Mouse (Mus musculus) layer of hippocampus, adult 9-11 months (tissue): ENCODE results near the gene Gal.

ENCODE experiments used
- DNase-seq: peaks from one replicate; pipeline ENCODE4 v3.0.0; 2022

Gene Gal

DNA sequence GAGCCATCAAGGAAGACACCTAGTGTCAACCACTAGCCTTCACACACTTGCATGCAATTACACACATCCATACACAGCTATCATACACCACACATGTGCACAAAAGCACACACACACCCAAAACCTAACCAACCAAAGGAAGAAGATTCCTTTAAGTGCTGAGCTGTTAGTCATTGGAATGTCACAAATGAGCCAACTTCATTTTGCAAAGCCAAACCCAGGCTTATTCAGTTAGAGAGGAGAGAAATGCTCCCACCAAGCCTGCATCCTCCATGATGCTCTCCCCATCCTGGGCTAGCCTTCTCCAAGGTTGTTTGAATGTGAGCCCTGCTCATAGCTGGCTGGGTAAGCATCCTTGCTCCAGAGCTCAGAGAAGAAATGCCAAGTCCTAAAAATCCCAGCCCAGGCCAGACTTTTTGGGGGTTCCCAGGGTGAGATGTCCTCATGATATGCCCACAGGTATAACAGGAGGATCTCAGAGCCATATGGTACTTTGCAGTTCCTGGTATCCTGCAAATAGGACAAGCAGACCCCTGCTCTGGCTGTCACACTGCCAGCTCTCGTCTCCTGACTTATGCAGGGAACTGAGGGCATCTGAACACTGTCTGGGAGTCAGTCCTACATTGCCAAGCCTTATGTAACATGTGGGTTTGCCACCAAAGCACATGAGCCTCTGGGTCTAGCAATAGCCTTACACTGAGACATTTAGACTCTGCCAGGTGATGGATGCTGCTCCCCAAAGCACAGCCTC lies 8.6 kb downstream of the Gal start:
- no peak for DNase-seq

DNA sequence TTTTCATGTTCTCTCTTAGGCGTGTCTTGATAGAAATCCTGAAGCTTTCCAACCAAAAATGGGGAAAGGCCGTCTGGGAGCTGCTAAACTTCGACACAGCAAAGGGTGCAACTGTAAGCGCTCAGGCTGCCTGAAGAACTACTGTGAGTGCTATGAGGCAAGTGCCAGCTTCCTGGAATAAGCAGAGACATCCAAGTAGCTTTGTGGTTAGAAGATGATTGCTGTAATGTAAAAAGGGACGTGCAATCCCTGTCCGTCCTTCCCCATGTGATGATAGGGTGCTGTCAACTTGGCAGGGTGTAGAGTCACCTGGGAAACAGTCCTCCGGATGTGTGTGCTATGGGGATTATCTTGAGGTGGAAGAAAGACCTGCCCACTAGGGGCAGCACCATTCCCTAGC lies 10.3 kb downstream of the Gal start:
- no peak for DNase-seq

DNA sequence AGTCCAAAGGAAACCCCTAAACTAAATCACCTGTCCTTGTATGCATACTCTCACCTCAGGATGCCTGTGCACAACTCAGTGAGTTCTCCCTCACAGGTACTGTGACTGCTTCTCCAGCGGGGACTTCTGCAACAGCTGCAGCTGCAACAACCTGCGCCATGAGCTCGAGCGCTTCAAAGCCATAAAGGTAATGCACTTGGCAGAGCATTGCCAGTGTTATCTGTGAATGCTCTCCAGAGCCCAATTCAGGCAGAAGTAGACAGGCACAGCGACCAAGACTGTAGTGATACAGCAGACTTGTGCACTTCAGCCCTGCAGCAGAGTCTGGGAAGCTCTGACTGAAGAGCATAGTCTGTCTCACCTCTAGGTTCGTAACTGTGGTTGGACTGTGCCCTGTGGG lies 12.0 kb downstream of the Gal start:
- DNase-seq: no peak

DNA sequence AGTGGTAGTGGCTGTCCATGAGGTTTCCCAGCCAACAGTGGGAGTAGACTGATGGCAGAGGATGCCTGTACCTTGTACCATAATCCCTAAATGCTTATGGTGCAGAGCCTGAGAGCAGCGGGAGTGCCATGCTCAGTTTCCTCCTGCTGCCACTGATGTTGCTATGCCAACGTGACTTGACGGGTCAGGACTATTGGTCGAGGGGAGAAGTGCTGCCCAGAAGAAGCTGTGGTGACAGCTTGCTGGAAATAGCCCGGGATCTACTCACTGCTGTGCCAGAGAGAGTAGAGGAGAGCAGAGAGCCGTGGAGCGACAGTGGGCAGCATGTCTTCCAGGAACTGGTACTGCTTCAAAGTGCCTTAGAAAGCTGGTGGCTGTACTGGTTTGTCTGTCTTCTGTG lies 12.4 kb downstream of the Gal start:
- no peak for DNase-seq

DNA sequence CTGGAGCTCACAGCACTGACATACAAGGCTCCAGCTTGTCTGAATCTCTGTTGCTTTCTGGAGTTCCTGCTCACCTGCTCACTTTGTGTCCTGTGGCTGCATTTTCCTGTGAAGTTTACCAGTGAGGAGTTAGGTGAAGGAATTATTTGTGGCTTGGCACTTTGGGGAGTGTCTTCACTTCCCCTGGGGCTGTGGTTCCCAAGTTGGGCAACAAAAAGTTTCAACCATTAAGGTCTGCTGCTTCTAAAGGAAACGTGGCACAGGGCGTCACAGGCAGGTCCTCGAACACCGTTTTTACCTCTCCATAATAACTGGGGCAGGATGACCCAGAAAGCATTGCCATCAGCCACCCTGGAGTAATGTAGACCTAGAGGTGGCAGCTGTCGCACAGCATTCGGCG lies 12.8 kb downstream of the Gal start:
- DNase-seq: no peak

DNA sequence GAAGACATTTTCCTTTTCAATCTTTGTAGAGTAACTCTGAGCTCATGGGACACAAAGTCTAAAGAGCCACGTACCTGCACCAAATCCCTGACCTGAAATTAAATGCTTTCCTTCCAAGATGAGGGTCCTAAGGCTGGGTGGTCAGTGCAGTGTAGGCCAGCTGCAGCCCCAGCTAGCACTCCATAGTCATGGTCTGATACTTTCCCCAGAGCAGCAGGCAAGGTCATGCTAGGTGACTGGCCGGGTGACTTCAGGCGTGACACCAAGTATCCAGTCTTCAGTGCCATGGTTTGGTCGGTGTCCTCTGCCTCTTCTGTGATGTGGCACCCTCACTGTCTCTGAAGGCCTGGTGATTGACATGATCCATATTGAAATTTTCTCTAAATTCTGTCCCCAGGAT lies 14.3 kb downstream of the Gal start:
- no peak for DNase-seq

DNA sequence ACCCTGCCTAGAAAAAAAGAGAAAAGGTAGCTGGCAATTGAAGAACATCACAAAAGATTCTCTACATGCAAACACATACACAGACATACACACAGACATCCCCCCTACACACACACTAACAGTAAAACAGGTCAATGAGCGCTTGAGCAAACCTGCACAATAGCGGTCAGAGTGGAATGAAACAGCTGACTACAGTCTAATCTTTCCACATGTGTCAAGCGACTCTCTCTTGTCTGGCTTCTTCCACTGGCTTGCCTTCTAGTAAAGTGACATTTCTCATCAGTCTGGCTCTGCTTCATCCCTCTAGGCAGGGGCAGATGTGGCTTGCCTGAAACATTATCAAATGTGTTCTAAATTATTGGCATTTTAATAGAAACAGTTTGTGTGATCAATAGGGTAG lies 20.1 kb downstream of the Gal start:
- no peak for DNase-seq

DNA sequence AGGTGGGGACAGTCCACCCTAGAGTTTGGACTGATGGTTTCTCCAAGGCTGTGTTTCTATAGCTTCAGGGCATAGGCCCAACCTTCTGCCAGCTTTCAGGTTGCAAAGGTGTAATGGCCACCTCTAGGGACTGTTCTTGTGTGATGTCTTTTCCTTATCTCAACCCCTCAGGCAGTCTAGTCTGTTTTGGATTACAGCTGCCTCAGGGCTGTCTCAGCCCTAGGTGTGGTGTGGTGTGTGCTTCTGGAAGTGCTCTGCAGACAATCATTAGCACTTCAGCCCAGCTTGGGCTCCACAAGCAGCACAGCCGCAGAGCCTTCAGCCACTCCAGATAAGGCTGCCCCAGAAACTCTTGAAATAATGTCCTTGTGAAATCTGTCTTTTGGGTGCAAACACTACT lies 22.0 kb downstream of the Gal start:
- no peak for DNase-seq

DNA sequence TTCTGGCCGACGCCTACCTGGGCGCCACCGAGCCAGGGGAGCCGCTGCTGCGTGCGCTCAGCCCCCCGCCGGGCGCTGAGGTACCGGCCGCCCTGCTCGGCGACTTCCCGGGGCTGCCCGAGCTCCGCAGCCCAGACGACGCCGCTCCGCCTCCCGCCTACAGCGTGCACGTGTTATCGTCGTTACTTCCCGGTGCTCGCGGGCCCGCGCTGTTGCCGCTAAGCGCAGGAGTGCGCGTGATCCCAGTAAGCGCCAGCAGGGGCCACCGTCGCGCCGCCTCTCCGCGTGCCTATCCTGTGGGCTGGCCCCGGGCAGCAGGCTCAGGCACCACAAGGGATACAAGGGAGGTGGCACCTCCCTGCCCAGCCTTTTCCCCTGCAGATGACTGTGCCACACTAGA lies 25.3 kb downstream of the Gal start:
- peak; percentile 84 for DNase-seq

DNA sequence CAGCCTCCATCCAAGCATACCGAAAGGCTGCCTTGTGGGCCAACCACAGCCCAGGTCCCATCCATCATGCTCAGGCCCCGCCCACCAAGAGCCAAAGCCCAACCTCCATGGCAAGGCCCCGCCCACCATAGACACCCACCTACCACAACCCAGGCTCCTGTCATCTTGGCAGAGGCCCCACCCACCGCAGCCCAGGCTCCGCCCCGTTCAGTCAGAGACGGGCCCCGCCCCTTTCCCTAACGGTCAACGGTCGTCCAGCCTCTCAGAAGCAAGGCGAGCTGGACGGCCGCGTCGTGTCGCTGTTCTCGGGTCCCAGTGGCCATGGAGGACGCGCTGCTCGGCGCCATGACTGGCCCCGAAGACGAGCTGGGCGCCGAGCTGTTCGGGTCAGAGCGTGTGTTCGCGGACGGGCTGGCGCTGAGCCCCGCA lies 25.7 kb downstream of the Gal start, which contains the start of gene Tesmin:
Tesmin (plus strand) TSS at position 229 of the 429 bp plus-strand sequence.
- peak; percentile 89 for DNase-seq

DNA sequence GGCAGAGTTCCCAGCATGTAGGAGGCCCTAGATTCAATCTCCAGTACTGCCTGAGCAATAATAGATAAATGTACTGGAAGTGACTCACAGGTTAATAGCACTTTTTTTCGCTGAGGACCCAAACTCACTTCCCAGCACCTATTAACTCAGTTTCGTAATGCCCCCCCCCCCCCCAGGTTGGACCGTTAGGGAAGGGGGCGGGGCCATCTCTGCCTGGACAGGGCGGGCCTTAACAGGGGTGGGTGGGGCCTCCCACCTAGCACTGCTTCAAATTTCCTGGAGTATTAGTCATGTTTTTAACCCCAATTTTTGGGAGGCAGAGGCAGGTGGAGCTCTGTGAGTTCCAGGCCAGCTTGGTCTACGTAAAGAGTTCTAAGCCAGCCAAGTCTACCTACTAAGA lies 26.3 kb downstream of the Gal start:
- no peak for DNase-seq

DNA sequence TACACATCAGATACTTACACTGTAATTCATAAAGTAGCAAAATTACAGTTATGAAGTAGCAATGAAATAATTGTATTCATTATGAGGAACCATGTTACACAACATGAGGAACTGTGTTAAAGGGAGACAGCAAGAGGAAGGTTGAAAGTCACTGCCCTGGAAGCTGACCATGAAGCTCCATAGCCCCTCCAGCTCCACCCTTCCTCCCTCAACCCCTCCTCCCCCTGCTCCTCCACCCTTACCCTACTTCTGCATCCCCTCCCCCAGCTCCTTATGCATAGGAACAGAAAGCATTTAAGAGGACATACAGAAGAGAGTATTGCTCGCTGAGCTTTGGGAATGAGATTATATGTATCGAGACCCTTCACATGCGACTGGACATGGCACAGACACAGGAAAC lies 35.7 kb downstream of the Gal start:
- DNase-seq: no peak

DNA sequence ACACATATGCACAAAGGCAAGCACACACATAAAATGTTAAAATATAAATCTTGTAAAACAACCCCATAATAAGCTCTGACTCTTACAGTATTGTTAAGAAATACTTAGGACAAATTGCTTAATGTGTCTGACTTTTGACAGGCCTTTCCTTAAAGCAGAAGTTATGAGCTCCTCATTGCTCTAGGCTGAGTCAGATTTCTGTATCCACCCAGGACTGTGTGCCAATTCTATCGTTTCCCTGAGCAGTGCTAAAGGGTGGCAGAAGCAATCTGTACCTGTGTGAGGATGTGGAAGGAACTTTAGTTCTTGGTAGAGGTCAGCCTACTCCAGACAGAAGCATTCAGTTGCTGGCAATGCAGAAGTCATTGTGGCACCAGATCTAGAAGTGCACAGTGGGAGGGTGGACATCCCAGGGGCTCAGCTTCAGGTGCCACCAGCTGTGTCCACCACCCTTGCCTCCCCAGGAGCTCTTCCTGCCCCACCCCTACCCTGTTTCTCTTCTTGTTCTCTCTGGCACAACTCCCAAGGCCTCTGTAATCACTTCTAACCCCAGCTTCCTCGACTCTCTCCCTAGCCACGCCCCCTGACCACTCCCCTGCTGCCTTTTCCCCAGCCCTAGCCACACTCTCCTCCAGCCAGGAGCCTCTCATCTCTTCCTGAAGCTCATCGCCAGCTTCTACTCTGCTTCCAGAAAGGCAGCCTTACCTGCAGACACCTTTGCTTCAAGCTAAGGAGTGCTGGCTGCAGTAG lies 37.2 kb downstream of the Gal start:
- DNase-seq: no peak

DNA sequence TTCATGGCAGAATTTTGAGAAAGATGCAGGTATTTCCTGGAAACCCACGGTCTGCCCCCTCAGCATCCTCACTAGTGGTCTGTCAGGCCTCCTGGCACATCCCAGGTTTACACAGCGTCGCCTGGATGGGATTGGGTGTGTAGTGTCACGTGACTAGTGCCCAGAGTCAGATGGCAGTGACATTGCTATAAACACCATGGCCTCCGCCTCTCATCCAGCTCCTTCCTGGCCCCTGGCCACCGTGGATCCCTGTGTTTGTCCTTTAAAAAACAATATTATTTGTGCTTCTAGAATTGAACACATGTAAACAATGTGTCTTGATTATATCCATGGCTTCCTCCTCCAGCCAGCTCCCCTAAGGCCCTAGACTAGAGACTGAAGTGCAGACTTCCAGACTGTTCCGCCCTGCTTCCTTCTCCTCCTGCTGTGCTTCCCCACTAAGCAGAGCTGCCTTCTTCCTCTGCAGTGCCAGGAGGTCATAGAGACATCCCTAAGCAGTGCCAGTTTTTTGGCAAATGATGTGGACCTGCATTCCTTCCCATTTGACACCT lies 38.3 kb downstream of the Gal start:
- DNase-seq: no peak

DNA sequence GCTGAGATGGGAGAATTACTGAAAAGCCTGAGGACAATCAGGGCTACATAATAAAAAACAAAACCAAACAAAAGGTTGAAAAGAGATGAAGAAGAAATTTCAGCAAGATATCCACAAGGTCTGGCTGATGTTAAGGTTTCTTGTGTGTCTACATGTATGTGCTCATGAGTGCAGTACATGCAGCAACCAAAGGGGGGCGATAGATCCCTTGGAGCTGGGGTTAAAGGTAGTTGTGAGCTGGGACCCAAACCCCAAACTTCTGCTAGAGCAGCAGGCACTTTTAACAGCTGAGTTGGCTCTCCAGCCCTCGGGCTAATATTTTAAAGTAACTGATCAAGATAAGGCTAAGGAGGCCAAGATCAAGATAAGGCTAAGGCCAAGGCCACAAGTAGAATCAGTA lies 40.3 kb downstream of the Gal start:
- no peak for DNase-seq

DNA sequence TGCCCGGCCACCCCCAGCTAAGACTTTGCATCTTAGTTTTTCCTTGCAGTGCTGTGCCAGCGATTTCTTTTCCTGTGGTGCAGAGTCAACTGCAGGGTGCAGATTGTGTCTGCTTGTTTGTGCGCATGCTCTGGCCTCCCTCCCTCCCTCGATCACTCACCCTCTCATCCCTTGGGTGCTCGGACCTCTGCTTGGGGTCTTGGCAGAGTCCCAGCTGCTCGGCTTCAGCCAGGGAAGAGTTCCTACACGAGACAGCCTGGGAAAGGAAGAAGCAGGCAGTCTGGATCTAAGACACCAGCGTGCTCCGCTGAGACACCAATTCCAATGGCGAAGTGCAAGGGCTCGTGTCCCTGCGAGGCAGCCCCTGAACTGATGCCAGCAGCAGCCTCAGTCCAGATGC lies 41.0 kb downstream of the Gal start:
- DNase-seq: no peak

DNA sequence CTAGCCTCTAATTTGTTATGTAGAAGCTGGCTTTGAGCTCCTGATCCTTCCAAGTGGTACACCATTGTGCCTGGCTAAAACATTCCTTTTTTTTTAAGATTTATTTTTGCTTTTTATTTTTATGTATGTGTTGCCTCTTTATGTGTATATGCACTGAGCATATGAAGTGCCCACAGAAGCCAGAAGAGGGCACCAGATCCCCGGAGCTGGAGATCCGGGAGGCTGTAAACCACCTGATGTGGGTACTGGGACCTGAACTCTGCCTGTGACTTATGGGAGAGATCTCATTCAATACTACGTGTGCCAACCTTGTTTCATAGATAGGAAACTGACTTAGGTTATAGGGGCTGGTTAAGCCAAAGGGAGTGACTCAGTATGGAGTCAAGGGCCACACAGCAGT lies 46.1 kb downstream of the Gal start:
- no peak for DNase-seq

DNA sequence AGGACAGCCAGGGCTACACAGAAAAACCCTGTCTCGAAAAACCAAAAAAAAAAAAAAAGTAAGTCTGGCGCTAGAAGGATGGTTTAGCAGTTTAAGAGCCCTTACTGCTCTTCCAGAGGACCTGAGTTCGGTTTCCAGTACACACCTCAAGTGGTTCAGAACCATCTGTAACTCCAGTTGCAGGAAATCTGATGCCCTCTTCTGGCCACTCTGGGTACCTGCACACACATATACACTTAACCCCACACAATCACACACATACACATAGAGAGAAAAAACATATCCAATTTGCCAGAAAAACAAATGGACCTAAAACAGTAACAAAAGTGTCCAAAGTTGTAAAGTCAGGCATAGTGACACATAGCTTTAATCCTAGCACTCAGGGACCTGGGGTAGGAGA lies 49.3 kb downstream of the Gal start:
- no peak for DNase-seq

DNA sequence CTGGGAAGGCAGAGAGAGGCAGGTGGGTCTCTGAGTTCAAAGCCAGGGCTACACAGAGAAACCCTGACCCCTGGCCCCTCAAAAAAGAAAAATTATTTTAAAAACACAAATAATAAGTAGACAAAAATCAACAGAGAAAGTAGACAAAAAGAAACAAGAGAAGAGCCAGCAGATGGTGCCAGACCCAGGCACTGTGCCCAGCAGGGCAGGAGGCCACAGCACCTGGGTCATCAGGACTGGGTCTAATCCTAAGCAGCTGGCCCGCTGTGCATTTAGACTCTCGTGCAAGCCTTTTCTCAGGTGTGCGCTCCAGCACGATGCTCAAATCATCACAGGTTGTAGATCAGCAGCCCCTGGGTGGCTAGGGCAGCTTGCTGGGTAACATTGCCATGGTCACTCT lies 50.8 kb downstream of the Gal start:
- DNase-seq: no peak
